Mouse (Mus musculus): ENCODE measurements around the gene Mad1l1. TPM values are rescaled to one million over a fixed set of nuclear protein-coding genes. Genes with fewer than 3 reads are reported as not detected.

Gene Mad1l1
- total RNA-seq, 2 experiments from 2014 or later = 7.0 to 7.2 TPM

- peak; percentile 86 for DNase-seq (ENCODE audit: low spot score)
These were observed 10.5 kb upstream of the Mad1l1 start, which contains the start of gene Mrm2 for GRCm38 (mm10) chr5:140331615-140332512. TSS of gene Mrm2 (minus strand) at chr5:140331898.

GRCm38 (mm10) chr5:140324058-140324457, 2.7 kb upstream of the Mad1l1 start:
- DNase-seq (ENCODE audit: low spot score) = no peak

GRCm38 (mm10) chr5:140321756-140322575, 614 bp upstream of the Mad1l1 start:
- DNase-seq (ENCODE audit: low spot score) = no peak

- no peak for DNase-seq (ENCODE audit: low spot score)
These were observed 4.6 kb downstream of the Mad1l1 start for GRCm38 (mm10) chr5:140316716-140317115.

GRCm38 (mm10) chr5:140307602-140308001, 13.8 kb downstream of the Mad1l1 start:
- DNase-seq (ENCODE audit: low spot score) = no peak

- DNase-seq (ENCODE audit: low spot score) = peak; percentile 37
These were observed 15.3 kb downstream of the Mad1l1 start for GRCm38 (mm10) chr5:140306016-140306415.

- DNase-seq (ENCODE audit: low spot score) = no peak
These were observed 23.1 kb downstream of the Mad1l1 start for GRCm38 (mm10) chr5:140298291-140298690.

- peak; percentile 62 for DNase-seq (ENCODE audit: low spot score)
These were observed 29.2 kb downstream of the Mad1l1 start for GRCm38 (mm10) chr5:140292152-140292551.

- DNase-seq (ENCODE audit: low spot score) = no peak
These were observed 32.2 kb downstream of the Mad1l1 start for GRCm38 (mm10) chr5:140289161-140289560.

GRCm38 (mm10) chr5:140288287-140288686, 33.1 kb downstream of the Mad1l1 start:
- no peak for DNase-seq (ENCODE audit: low spot score)

GRCm38 (mm10) chr5:140284761-140285160, 36.6 kb downstream of the Mad1l1 start:
- no peak for DNase-seq (ENCODE audit: low spot score)

- DNase-seq (ENCODE audit: low spot score) = no peak
These were observed 37.3 kb downstream of the Mad1l1 start for GRCm38 (mm10) chr5:140284011-140284410.

GRCm38 (mm10) chr5:140282900-140283299, 38.5 kb downstream of the Mad1l1 start:
- no peak for DNase-seq (ENCODE audit: low spot score)

GRCm38 (mm10) chr5:140282376-140282775, 39.0 kb downstream of the Mad1l1 start:
- no peak for DNase-seq (ENCODE audit: low spot score)

- DNase-seq (ENCODE audit: low spot score) = no peak
These were observed 41.1 kb downstream of the Mad1l1 start for GRCm38 (mm10) chr5:140280205-140280604.

- DNase-seq (ENCODE audit: low spot score) = no peak
These were observed 44.6 kb downstream of the Mad1l1 start for GRCm38 (mm10) chr5:140276779-140277178.

- DNase-seq (ENCODE audit: low spot score) = no peak
These were observed 50.2 kb downstream of the Mad1l1 start for GRCm38 (mm10) chr5:140270976-140271685.

- DNase-seq (ENCODE audit: low spot score) = no peak
These were observed 53.0 kb downstream of the Mad1l1 start for GRCm38 (mm10) chr5:140268396-140268795.

- no peak for DNase-seq (ENCODE audit: low spot score)
These were observed 54.3 kb downstream of the Mad1l1 start for GRCm38 (mm10) chr5:140267061-140267460.

GRCm38 (mm10) chr5:140264825-140265575, 56.4 kb downstream of the Mad1l1 start:
- peak; percentile 40 for DNase-seq (ENCODE audit: low spot score)
